Mouse (Mus musculus) stomach, postnatal 0 days (tissue): Measurements from ENCODE around the gene Med27. TPM values are rescaled to one million over a fixed set of nuclear protein-coding genes. Genes with fewer than 3 reads are reported as not detected.

Experiments used
- ATAC-seq: fragments of 200-750 bp; cut with Nextera tagmentation; 2 replicates; pipeline ENCODE4 v1.8.0; 2017; ENCODE audit not compliant: low FRiP score, low TSS enrichment
- DNase-seq: peaks from one replicate; pipeline ENCODE4 v3.0.0-alpha.2; 2016; ENCODE audit warnings: low spot score
- H3K27ac ChIP-seq: fragments of 300-500 bp; sonication (generic); replicated peaks from 2 replicates; pipeline ENCODE4 v1.5.1; 2014; ENCODE audit warnings: mild to moderate bottlenecking, control low read depth
- H3K27me3 ChIP-seq: fragments of 300-500 bp; sonication (generic); 2 replicates; pipeline ENCODE4 v1.6.1; 2014; ENCODE audit warnings: low read length; ENCODE audit not compliant: control insufficient read depth, insufficient read depth
- H3K36me3 ChIP-seq: fragments of 300-500 bp; sonication (generic); 2 replicates; pipeline ENCODE4 v1.6.1; 2014; ENCODE audit warnings: low read length, mixed read lengths; ENCODE audit not compliant: control insufficient read depth, insufficient read depth
- H3K4me1 ChIP-seq: fragments of 300-500 bp; sonication (generic); replicated peaks from 2 replicates; pipeline ENCODE4 v1.6.1; 2014; ENCODE audit warnings: antibody characterized with exemption; ENCODE audit not compliant: control insufficient read depth, insufficient read depth
- H3K4me2 ChIP-seq: fragments of 300-500 bp; sonication (generic); replicated peaks from 2 replicates; pipeline ENCODE4 v1.6.1; 2014; ENCODE audit warnings: low read depth, mild to moderate bottlenecking, control low read depth, moderate library complexity
- H3K4me3 ChIP-seq: fragments of 300-500 bp; sonication (generic); 2 replicates; pipeline ENCODE4 v1.5.1; 2014; ENCODE audit warnings: low read depth, low read length, control low read depth
- H3K9ac ChIP-seq: fragments of 300-500 bp; sonication (generic); 2 replicates; pipeline ENCODE4 v1.6.1; 2014; ENCODE audit warnings: mild to moderate bottlenecking, low read length, control low read depth, mixed read lengths
- H3K9me3 ChIP-seq: fragments of 300-500 bp; sonication (generic); 2 replicates; pipeline ENCODE4 v1.6.1; 2016; ENCODE audit warnings: low read length; ENCODE audit not compliant: control insufficient read depth
- CTCF ChIP-seq: IDR thresholded peaks from 2 replicates; pipeline ENCODE4 v1.5.1; 2016; ENCODE audit warnings: antibody characterized with exemption, low read depth, mild to moderate bottlenecking, moderate library complexity
- EP300 ChIP-seq: optimal IDR thresholded peaks from 2 replicates; pipeline ENCODE3; 2016; ENCODE audit warnings: antibody characterized with exemption
- WGBS: fragments of 180-500 bp; shearing (Covaris S2); extraction: QIAGEN DNeasy Blood & Tissue Kit; methylation state at CpG from one replicate; pipeline ENCODE4 v1.1.7; 2014; 5-methylcytosine and 5-hydroxymethylcytosine counted together
- polyA plus RNA-seq: library from polyadenylated mRNA; unstranded; fragments of >200 nt; fragmentation: Nextera tagmentation; extraction: Ambion mirVana; gene quantifications from 2 replicates; pipeline ENCODE4 v1.2.1, GENCODE M21; 2015

Gene Med27
- 24.5 and 25.6 TPM in 2 replicates for polyA plus RNA-seq

DNA sequence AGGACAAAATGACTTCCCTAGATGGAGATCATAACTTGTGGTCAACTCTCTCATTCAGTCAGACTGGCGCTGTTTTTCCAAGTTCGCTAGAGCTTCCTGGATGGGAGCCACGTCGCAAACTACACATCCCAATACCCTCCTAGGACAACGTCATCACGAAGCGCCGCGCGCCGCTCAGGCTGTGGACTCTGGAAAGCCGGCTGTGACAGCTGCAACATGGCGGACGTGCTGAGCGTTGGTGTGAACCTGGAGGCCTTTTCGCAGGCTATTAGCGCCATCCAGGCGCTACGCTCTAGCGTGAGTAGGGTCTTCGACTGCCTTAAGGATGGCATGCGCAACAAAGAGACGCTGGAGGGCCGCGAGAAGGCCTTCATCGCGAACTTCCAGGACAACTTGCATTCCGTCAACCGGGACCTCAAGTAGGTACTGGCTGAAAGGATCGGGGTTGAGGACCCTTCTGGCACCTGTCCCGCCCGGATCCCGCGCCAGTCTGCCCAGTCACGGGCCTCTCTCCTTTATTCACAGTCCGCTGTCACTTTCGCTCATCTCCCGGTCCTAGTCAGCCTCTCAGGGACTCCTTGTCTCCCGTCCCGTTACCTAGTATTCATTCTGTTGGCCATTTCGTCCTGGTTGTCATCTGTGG lies at the start of gene Med27:
Med27 (plus strand) TSS at position 191 of the 643 bp plus-strand sequence.
- H3K4me3 ChIP-seq, result peak within 1 kb of the TSS; percentile 85
- H3K9me3 ChIP-seq, result no peaks in the 10 kb centered on the region
- H3K9ac ChIP-seq, result peak within 1 kb of the TSS; percentile 79
- WGBS, result under 1% methylated on average over 41 of the region's 41 CpGs
- H3K4me1 ChIP-seq, result peaks cover 7% of the 10 kb centered on the region; the same call in 1 of the 2 replicates
- H3K4me2 ChIP-seq, result peak within 1 kb of the TSS; percentile 97
- peak; percentile 98 for ATAC-seq
- H3K36me3 ChIP-seq, result peaks cover 3% of the 10 kb centered on the region; the same call in 1 of the 2 replicates
- H3K27ac ChIP-seq, result 0 out of 2 replicates have a peak within 1 kb of the TSS, but pooled peaks have one; percentile 53
- peak; percentile 97 for DNase-seq
- no peaks in the 10 kb centered on the region for H3K27me3 ChIP-seq
- TF ChIP-seq CTCF (peak; percentile 36; the same call in 1 of the 2 replicates), EP300 (no peak)

DNA sequence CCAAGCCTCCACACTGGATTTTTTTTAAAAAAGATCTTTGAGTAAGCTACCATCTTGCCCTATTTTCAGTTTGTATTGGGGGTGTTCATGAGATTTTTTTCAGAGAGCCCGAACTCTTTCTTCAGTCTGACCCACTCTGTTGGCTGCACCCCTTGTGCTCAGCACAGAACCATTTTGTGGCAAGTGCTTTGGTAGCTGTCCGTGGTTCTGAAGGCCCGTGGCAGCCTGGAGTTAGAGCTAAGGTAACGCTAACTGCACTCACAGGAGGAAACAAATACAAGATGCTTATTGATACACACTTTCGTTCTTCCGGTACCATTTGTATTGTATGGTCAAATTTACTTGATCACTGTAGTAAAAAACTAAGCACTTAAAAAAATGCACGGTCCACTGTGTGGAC lies 36.7 kb upstream of the Med27 start:
- Histone ChIP-seq H3K36me3 (no peaks in the 10 kb centered on the region), H3K9me3 (no peaks in the 10 kb centered on the region), H3K27me3 (no peaks in the 10 kb centered on the region), H3K4me2 (no peak overlapping the region), H3K27ac (no peak overlapping the region), H3K4me3 (no peak overlapping the region), H3K4me1 (no peaks in the 10 kb centered on the region), H3K9ac (no peak overlapping the region)
- DNase-seq, result peak; percentile 55
- no peak for ATAC-seq
- WGBS, result 42% methylated on average over 7 of the region's 7 CpGs
- no peak for TF ChIP-seq CTCF
- TF ChIP-seq EP300, result no peak

DNA sequence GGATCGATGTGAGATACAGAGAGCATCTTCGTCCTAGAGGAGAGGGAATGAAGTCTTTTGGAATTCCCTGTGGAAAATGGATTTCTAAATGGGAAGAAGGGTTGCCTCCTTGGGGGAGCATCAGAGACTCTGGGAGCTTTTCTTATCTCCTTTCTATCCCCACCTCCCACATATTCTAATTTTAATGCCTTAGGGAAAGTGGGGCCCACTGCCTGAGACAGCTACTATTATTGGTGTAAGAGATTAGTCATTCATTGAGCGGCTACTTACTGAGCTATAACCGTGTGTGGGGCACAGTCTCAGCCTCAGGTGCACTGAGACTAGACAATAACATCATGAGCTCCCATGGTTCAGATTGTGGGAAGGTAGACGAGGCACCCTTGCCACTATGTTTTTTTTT lies 34.6 kb upstream of the Med27 start:
- WGBS, result 82% methylated on average over 5 of the region's 5 CpGs
- Histone ChIP-seq H3K9me3 (no peaks in the 10 kb centered on the region), H3K27ac (no peak overlapping the region), H3K4me3 (no peak overlapping the region), H3K4me2 (no peak overlapping the region), H3K27me3 (no peaks in the 10 kb centered on the region), H3K36me3 (no peaks in the 10 kb centered on the region), H3K9ac (no peak overlapping the region), H3K4me1 (no peaks in the 10 kb centered on the region)
- ATAC-seq (no peak), DNase-seq (no peak)
- TF ChIP-seq CTCF (no peak), EP300 (no peak)

DNA sequence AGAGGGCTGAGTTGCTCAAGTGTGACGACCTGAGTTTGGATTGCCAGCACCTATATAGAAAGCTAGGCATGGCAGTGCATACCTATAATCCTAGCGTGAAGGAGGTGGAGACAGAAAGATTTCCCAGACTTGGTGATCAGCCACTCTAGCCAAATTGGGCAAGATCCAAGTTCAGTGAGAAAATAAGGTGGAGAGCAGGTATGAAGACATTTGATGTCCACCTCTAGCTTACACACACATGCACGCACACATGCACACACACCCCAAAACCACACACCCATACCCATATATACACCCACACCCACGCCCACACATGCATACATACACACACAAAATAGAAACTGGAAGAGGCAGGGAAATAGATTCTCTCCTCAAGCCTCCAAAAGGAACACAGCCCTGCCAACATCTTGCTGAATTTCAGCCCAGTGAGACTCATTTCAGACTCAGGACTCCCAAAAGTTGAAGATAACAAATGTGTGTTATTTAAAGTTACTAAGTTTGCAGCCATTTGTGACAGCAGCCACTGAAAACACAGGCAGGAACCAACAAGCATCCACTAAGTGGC lies 28.6 kb upstream of the Med27 start:
- TF ChIP-seq CTCF, result no peak
- TF ChIP-seq EP300, result no peak

DNA sequence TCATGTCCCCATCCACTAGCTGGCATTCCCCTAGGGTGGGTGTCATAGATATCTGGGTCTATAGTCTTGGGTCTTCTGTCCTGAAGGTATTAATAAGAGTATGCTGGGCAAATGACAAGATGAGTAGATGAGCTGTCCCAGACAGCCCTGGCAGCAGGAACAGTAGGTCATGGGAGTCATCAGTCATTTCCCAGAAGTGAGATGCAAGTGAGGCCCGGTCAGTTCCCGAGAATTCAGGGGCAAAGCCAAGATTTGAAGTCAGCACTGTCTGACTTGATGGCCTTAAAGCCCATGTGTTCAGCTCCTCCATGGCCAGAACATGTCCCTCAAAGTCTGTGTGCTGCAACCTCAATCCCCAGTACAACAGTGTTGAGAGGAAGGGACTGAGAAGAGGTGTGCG lies 28.0 kb upstream of the Med27 start:
- Histone ChIP-seq H3K36me3 (no peaks in the 10 kb centered on the region), H3K9me3 (no peaks in the 10 kb centered on the region), H3K4me1 (no peaks in the 10 kb centered on the region), H3K27ac (no peak overlapping the region), H3K9ac (no peak overlapping the region), H3K27me3 (no peaks in the 10 kb centered on the region), H3K4me3 (no peak overlapping the region), H3K4me2 (no peak overlapping the region)
- WGBS, result 69% methylated on average over 3 of the region's 3 CpGs
- DNase-seq (no peak), ATAC-seq (no peak)
- no peak for TF ChIP-seq EP300

More for the DNA sequence above, 28.6 kb upstream of the Med27 start:
- Histone ChIP-seq H3K27me3 (no peaks in the 10 kb centered on the region), H3K4me3 (no peak overlapping the region), H3K4me1 (no peaks in the 10 kb centered on the region), H3K4me2 (no peak overlapping the region), H3K9ac (no peak overlapping the region), H3K36me3 (no peaks in the 10 kb centered on the region), H3K27ac (no peak overlapping the region), H3K9me3 (no peaks in the 10 kb centered on the region)
- 64% methylated on average over 4 of the region's 4 CpGs for WGBS
- DNase-seq (no peak), ATAC-seq (no peak)

DNA sequence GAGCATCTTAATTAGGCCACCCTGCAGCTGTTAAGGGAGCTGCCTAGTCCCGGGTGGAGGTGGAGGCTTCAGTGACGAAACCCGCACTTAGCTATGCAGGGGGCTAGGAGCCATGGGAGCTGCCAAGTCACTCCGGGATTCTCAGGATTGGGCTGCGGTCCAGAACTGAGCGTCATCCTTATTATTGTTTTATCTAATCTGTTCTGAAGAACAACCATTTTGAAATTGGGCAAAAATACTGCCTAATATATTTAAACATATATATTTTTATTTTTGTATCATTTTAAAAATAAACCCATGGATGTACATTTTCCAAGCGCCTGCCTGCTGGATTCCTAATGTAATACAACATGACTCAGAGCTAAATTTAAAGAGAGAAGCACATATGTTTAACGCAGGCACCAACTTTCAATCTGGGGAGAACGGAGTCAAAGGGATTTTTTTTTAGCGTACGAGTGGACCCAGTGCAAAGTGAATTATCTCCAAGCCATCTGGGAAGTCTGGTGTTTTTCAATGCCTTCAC lies 26.3 kb upstream of the Med27 start:
- no peak for ATAC-seq
- DNase-seq, result no peak
- Histone ChIP-seq H3K9ac (no peak overlapping the region), H3K4me2 (no peak overlapping the region), H3K4me1 (no peaks in the 10 kb centered on the region), H3K27me3 (no peaks in the 10 kb centered on the region), H3K27ac (no peak overlapping the region), H3K4me3 (no peak overlapping the region), H3K9me3 (no peaks in the 10 kb centered on the region), H3K36me3 (no peaks in the 10 kb centered on the region)
- no peak for TF ChIP-seq CTCF
- TF ChIP-seq EP300, result no peak
- WGBS, result 52% methylated on average over 11 of the region's 11 CpGs
